Comparison of ENCODE assay signal across 8 mouse cellular contexts in the genomic region with DNA sequence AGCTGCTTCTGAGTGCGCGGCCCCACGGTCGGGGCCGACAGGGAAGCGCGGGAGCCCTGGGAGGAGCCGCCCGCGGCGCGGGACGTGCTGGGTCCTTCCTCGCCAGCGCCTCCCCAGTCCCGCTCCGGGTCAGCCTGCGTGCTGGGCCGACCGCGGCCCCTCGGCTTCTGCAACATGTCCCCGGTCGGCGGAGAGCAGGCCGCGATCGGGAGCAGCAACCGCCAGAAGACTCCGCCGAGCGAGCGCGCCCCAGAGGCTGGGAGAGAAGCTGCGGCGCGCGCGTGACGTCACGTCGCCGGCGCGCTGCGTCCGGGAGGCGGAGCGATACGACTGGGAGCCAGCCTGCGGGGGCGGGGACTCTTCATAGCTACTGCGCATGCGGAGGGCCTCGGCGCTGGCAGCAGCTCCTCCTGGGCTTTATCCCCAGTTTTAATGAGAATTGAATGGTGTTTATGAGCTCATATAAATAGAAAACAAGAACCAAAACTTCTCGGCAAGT. TPM values are rescaled to one million over a fixed set of nuclear protein-coding genes. Genes with fewer than 3 reads are reported as not detected.
DNase-seq lines count a peak whose midpoint lies in the region; ATAC-seq and TF ChIP-seq lines count a peak whose summit lies in the region.

A gene (minus strand): TSS at position 255 of the 499 bp plus-strand sequence.

- H3K4me1 ChIP-seq in hindbrain, embryonic 13.5 days (replicated peaks), result peaks cover 37% of the 10 kb centered on the region

- peak within 1 kb of the TSS; percentile 89 for H3K4me3 ChIP-seq in hindbrain, embryonic 13.5 days

- DNase-seq in Patski (ENCODE audit: low read depth, low spot score), result peak; percentile 53
- peak; percentile 98 for DNase-seq in cerebellum, postnatal 14 days
- DNase-seq in frontal cortex, postnatal 14 days (ENCODE audit: low spot score in 2 of 2), result peak; percentile 89 to 95
- DNase-seq in layer of hippocampus, postnatal 25 days (ENCODE audit: extremely low spot score in 1 of 2, low spot score in 1 of 2), result peak; percentile 97
- DNase-seq in lung, postnatal 25 days (ENCODE audit: low spot score), result peak; percentile 95
- peak; percentile 99 for DNase-seq in retina, embryonic 14.5 days (ENCODE audit: low spot score)
- DNase-seq in thymus, postnatal 4 days, result peak; percentile 99

- H3K36me3 ChIP-seq in hindbrain, embryonic 13.5 days, result no peaks in the 10 kb centered on the region

- TF ChIP-seq CTCF in Patski (IDR thresholded peaks at IDR 0.05), result peak; percentile 58

- POLR2A ChIA-PET in Patski (lab: Charles Lee), result no interaction called here

- H3K9ac ChIP-seq in hindbrain, embryonic 13.5 days, result peak within 1 kb of the TSS; percentile 91

- peak within 1 kb of the TSS; percentile 95 for H3K4me2 ChIP-seq in hindbrain, embryonic 13.5 days

- CTCF ChIA-PET in Patski (lab: Charles Lee), result interaction anchor here (0.6 to 1.5 kb wide), 4 partner anchors 9 to 568 kb away, joined by 3 to 5 read pairs (median 4); no protein-coding TSS in a partner anchor

- under 1% methylated on average over 56 of the region's 57 CpGs for WGBS in hindbrain, embryonic 13.5 days

- H3K27ac ChIP-seq in hindbrain, embryonic 13.5 days, result peak within 1 kb of the TSS; percentile 97

- in situ Hi-C loops in Patski (cut with MboI; ENCODE audit: low pct_unique_long_range_greater_than_20kb), result no loop called here

- no peaks in the 10 kb centered on the region for H3K9me3 ChIP-seq in hindbrain, embryonic 13.5 days

- ATAC-seq in Patski, result peak; percentile 85
- peak; percentile 96 for ATAC-seq in hindbrain, embryonic 13.5 days (ENCODE audit: low FRiP score)

- no peaks in the 10 kb centered on the region for H3K27me3 ChIP-seq in Patski
- no peaks in the 10 kb centered on the region for H3K27me3 ChIP-seq in hindbrain, embryonic 13.5 days

RNA-seq across cellular contexts. Expression of the gene that starts here (rescaled TPM):
- 6.7 TPM for polyA plus RNA-seq in Patski (2021)
- polyA plus RNA-seq in hindbrain, embryonic 13.5 days (2015; fragmentation: Nextera tagmentation; extraction: Ambion mirVana), result 10.2 and 10.8 TPM in 2 replicates
- total RNA-seq in layer of hippocampus, postnatal 25 days (2021), result 10 to 100 TPM; 18.2 to 19.3 TPM

Comparison
In these comparisons a context has a peak if more than half of its experiments do, and no peak if none do; other contexts are left out.
1. Peak in every context shown above with its lines: DNase-seq, ATAC-seq, H3K4me3 ChIP-seq and H3K27ac ChIP-seq.